Mouse (Mus musculus): ENCODE results near the gene Map6.

The Map6 gene

GRCm38 (mm10) chr7:99267897-99268505, 754 bp downstream of the Map6 start:
- DNase-seq: peak; percentile 45

GRCm38 (mm10) chr7:99268506-99268900, 1.3 kb downstream of the Map6 start:
- peak; percentile 15 for DNase-seq

DNA sequence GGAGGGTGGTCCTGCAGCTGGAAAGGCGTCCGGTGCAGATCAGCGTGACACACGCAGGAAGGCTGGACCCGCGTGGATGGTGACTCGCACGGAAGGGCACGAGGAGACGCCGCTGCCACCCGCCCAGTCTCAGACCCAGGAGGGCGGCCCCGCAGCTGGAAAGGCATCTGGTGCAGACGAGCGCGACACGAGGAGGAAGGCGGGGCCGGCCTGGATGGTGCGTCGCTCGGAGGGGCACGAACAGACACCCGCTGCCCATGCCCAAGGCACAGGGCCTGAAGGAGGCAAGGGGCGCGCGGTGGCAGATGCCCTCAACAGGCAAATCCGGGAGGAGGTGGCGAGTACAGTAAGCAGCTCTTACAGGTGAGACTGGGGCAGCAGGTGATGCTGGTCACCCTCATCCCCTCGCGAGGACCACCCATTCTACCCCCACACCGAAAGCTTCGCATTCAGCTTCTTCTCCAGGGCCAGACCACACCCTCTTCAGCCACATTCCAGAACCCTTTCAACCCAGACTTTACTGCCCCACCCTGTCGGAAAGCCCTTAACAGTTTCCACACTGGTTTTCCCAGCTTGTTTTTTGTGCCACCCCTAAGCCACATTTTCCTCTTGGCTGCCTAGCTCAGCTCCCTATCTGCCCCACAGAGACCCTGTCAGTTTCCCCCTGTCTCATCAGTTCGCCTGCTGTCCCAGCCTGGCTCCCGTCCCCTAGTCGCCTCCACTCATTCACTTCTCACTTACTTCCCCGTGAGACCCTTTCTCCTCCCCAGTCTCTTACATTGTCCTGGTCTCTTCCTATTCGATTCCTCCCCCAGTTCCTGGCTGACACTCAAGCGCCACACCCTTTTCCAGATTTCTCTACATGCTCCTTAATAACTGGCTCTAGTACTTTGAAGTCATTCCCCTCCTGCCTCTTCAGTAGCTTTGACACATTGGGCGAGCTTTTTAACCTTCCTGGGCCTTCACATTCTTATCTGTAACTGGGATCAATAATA, 2.0 kb downstream of the Map6 start:
- peak; percentile 27 for DNase-seq

DNA sequence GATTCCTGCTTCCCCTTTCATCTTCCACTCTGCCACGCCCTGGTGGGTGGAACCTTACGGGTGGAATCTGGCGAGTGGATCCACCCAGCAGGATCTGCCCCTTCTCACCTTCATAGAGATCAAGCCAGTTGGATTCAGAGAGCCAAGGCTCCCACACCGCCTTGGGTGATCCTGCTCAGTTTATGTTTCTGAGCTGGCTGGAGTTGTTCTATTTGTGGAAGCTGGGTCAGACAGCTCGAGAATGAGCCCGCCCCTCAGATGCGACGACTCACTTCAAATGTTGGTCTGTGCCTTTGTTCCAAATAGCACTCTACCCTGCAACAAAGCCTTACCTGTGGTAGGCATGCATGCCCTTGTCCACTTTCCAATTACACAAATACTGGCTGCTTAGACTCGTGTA, 4.4 kb downstream of the Map6 start:
- no peak for DNase-seq

DNA sequence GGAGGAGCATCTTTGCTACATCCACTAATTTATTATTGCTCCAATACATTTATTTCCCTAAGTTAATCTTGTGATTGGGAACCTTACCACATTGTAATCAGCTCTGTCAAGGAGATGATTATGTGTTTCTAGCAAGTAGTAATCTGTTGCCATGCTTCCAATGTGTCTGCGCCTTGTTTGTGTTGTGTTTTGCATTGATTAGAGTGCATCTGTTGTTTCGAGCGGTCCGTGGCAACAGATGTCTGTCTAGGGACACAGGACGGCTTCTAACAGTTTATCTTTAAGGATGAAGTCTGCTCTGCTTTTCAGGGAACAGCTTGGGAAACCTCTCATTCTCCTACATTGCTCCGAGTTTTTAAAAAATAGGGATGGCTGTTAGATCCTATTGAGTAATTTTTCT, 7.9 kb downstream of the Map6 start:
- no peak for DNase-seq

DNA sequence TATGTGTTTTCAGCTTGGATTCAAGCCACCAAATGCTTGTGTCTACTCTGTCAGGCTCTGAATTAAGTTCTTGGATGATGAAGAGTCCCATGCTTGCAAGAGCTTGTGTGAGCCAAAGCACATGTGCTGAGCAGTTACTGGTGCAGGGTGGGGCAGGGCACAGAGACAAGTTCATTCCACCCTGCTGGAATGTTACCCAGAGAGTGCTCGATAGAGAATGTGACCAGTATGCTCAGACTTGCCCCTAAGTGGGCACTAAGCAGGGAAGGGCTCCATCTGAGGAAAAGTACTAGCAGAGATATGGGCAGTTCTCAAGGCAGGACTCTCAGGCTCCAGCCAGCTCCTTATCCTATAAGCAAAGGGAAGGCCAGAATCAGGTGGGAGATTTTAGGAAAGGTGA, 9.4 kb downstream of the Map6 start:
- DNase-seq: no peak

DNA sequence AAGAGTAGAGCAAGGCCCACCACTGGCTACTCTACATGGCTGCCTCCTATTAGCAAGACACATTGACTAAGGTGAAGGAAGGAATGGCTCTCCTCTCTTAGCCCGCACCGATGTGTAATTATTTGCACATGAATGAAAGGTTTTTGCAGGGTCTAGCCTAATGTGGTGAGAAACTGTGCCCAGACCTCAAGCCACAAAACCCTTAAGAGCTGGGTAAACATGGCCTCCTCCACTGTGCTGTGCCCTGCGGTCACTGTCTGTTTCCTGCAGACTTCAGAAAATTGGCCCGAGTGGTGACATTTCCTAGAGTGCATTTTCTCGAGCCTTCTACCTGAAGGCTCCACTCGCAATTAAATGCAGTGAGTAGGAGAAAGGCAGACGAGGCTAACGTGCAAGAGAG, 11.1 kb downstream of the Map6 start:
- no peak for DNase-seq

- no peak for DNase-seq
Observed at GRCm38 (mm10) chr7:99279586-99279985, 12.3 kb downstream of the Map6 start.

- DNase-seq: no peak
Observed at GRCm38 (mm10) chr7:99287287-99287686, 20.0 kb downstream of the Map6 start.

DNA sequence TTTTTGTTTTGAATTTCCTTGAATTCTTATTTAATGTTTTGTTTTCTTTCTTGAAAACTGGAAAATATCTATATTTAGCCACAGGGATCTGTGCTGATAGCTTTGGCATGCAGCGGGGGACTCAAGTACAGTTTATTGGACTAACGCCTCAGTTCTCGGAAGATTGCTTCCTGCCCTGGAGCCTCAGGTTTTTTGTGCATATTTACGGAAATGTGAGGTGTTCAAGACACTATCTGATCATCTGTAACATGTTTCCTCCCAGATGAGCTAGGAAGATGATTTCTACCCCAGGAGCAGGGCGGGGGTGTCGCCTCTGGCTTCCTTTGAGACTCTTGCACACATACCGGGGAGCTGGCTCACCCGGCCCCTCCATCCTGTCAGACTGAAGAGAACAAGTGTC, 22.8 kb downstream of the Map6 start:
- peak; percentile 17 for DNase-seq

GRCm38 (mm10) chr7:99290925-99291324, 23.7 kb downstream of the Map6 start:
- no peak for DNase-seq

DNA sequence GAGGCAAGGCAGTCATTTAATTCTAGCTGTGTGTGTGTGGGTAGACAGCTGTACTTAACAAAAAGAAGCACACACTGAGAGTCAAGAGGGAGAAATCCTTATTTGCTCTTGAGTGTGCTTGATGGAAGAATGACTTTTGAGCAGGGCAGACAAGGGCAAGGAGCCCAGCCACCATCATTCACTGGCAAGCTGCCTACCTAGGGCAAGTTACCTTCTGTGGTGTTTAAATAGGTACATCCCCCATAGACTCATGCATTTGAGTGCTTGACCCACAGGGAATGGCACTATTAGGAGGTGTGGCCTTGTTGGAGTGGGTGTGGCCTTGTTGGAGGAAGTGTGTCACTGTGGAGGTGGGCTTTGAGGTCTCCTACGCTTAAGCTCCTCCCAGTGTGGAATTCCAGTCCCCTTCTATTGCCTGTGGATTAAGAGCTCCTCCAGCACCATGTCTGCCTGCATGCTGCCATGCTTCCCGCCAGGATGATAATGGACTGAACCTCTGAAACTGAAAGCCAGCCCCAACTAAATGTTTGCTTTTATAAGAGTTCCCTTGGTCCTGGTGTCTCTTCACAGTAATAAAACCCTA, 27.0 kb downstream of the Map6 start:
- DNase-seq: no peak

- no peak for DNase-seq
Observed at GRCm38 (mm10) chr7:99295104-99295503, 27.9 kb downstream of the Map6 start.

DNA sequence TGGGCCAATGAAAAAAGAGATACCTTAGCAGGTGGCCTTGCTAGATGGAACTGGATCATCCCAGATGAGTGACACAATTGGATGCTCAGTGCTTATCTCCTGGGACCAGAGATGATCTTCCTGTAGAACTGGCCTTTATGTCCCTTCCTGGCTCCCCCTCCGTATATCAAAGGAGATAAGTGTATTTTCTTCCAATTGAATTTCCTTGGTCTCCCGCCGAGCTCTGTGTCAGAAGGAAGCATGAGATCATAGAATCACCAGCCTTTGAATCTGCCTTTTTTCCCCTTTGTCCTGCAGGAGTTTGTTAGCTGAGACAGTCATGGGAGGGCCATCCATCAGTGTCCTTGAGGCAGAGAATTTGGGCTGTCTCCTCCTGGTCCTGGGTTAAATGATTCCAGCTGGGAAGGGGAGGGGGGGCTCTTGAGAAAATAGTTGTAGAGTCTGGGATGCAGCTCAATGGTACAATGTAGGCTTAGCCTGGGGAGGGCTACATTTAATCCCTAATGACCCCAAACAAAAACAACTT, 33.5 kb downstream of the Map6 start:
- DNase-seq: no peak

- no peak for DNase-seq
Observed at GRCm38 (mm10) chr7:99304029-99304428, 36.8 kb downstream of the Map6 start.

- no peak for DNase-seq
Observed at GRCm38 (mm10) chr7:99304949-99305372, 37.7 kb downstream of the Map6 start.

GRCm38 (mm10) chr7:99305688-99306087, 38.4 kb downstream of the Map6 start:
- no peak for DNase-seq

DNA sequence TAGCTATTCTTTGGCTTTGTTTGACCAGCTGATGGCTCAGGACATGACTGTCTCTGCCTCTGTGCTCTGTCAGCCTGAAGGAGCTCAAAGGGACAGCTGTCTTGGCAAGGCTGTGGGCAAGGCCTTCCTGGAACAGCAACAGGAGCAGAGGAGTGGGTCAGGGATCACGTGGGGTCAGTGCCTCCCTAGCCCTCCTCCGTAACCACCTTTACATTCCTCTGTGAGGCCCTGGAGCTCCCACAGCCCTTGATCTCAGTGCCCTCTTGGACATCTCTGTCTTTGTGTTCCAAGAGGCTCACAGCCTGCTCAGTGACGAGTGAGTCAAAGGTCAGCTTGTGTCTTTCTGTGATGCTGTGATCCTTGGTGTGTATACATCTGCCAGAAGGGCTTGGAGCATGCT, 39.4 kb downstream of the Map6 start:
- DNase-seq: no peak

GRCm38 (mm10) chr7:99311433-99311832, 44.2 kb downstream of the Map6 start:
- no peak for DNase-seq

GRCm38 (mm10) chr7:99312058-99312457, 44.8 kb downstream of the Map6 start:
- DNase-seq: no peak

- DNase-seq: no peak
Observed at GRCm38 (mm10) chr7:99312671-99313143, 45.5 kb downstream of the Map6 start.

DNA sequence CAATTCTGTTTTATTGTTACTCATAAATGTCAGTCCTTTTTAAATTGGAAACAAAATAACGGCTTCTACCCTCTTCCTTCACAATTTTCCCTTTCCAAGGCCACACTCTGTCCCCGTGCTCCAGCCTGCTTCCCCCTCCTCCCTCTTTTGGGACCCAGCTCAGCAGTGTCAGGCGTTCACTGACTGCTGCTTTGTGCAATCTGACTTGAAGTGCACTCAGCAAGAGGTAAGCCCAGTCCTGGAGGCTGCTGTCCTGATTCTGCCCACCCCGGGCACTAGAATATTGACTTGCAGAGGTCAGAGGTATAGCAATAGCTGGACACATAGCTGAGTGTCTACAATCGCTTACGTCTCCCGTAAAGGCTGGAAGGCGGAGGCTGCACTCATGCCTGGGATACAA, 46.0 kb downstream of the Map6 start:
- DNase-seq: no peak

GRCm38 (mm10) chr7:99314565-99314964, 47.3 kb downstream of the Map6 start:
- no peak for DNase-seq

DNA sequence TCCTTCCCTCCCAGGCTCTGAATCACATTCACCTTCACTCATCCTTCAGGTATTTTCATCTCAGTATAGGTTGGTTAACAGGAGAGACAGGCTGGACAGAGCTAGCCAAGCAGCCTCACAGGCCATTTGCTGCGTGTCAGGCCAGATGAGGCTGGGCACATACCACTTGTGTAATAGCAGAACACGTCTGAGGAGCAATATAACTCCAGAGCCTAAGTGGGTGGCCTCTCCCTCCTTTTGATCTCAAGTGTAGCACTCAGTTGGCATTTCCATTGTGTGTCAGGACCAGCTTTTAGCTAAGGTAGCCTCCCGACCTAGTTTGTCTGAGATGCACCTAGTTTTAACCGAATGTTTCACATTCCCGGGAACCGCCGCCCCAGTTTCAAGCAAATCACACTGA, 49.0 kb downstream of the Map6 start:
- DNase-seq: no peak
